Mouse (Mus musculus) intestine, postnatal 0 days (tissue): ENCODE measurements around the gene Hcn2. TPM values are rescaled to one million over a fixed set of nuclear protein-coding genes. Genes with fewer than 3 reads are reported as not detected.
A peak's percentile ranks its signal among the peaks of the same experiment; 100 is the strongest.
"Not testable (repeated sequence)": the region's sequence is repeated elsewhere in the genome, so short reads cannot be mapped to it uniquely, and the experiment has no call there.

Experiments used
- ATAC-seq: fragments of 200-750 bp; cut with Nextera tagmentation; 2 replicates; pipeline ENCODE4 v1.8.0; 2017; ENCODE audit warnings: mild to moderate bottlenecking, moderate TSS enrichment, moderate library complexity
- H3K27ac ChIP-seq: fragments of 300-500 bp; sonication (generic); 2 replicates; pipeline ENCODE4 v1.5.1; 2014; ENCODE audit warnings: mild to moderate bottlenecking, low read depth, low read length, moderate library complexity
- H3K27me3 ChIP-seq: fragments of 300-500 bp; sonication (generic); replicated peaks from 2 replicates; pipeline ENCODE4 v1.6.1; 2014; ENCODE audit warnings: low read length, mixed read lengths; ENCODE audit not compliant: control insufficient read depth, insufficient read depth
- H3K36me3 ChIP-seq: fragments of 300-500 bp; sonication (generic); 2 replicates; pipeline ENCODE4 v1.6.1; 2014; ENCODE audit warnings: mild to moderate bottlenecking, moderate library complexity; ENCODE audit not compliant: control insufficient read depth, insufficient read depth
- H3K4me1 ChIP-seq: fragments of 300-500 bp; sonication (generic); replicated peaks from 2 replicates; pipeline ENCODE4 v1.6.1; 2014; ENCODE audit warnings: antibody characterized with exemption, low read length, mixed read lengths; ENCODE audit not compliant: control insufficient read depth, insufficient read depth
- H3K4me2 ChIP-seq: fragments of 300-500 bp; sonication (generic); replicated peaks from 2 replicates; pipeline ENCODE4 v1.6.1; 2014; ENCODE audit warnings: low read depth, mild to moderate bottlenecking, moderate library complexity
- H3K4me3 ChIP-seq: fragments of 300-500 bp; sonication (generic); 2 replicates; pipeline ENCODE4 v1.5.1; 2014; ENCODE audit warnings: low read depth, low read length
- H3K9ac ChIP-seq: fragments of 300-500 bp; sonication (generic); 2 replicates; pipeline ENCODE4 v1.6.1; 2014; ENCODE audit warnings: mild to moderate bottlenecking, low read depth, low read length
- H3K9me3 ChIP-seq: fragments of 300-500 bp; sonication (generic); 2 replicates; pipeline ENCODE4 v1.6.1; 2016; ENCODE audit warnings: mixed run types; ENCODE audit not compliant: control insufficient read depth
- CTCF ChIP-seq: sonication (generic); IDR thresholded peaks from 2 replicates; pipeline ENCODE4 v1.5.1; 2016; ENCODE audit warnings: low read depth, mild to moderate bottlenecking, control low read depth, antibody characterized with exemption, moderate library complexity
- WGBS: fragments of 180-500 bp; shearing (Covaris S2); extraction: QIAGEN DNeasy Blood & Tissue Kit; methylation state at CpG from one replicate; pipeline ENCODE4 v1.1.7; 2014; 5-methylcytosine and 5-hydroxymethylcytosine counted together
- polyA plus RNA-seq: library from polyadenylated mRNA; unstranded; fragments of >200 nt; fragmentation: Nextera tagmentation; extraction: Ambion mirVana; gene quantifications from 2 replicates; pipeline ENCODE4 v1.2.1, GENCODE M21; 2015

The Hcn2 gene
- polyA plus RNA-seq, 1 experiment from 2014 or later: 0.38 TPM

DNA sequence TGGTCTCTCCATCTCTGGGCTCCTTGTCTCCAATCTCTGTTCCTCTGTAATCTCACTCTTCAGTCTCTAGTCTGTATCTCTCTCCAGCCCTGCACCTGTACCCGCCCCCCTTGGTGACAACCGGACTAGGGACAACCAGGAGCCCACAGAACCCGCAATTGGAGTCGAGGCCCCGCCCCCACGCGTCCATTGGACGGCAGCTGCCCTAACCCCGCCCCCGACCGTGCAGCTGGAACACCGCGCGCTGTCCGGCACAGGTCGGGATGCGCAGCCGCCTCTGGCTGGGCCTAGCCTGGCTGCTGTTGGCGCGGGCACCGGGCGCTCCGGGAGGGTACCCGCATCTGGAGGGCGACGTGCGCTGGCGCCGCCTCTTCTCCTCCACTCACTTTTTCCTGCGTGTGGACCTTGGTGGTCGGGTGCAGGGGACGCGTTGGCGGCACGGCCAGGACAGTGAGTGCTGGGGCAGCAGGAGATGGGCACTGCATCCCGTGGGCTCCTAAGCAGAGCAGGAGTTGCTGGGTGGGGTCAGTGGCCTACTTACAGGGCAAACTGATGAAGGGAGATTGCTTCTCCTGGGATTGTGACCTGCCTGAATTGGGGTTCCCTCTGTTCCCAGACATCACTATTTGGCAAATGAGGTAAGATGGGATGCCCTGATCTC is 38.6 kb downstream of the Hcn2 start, which contains the start of gene Fgf22:
Gene Fgf22, plus strand, starts transcription at position 221 of the 661 bp plus-strand sequence.
- TF ChIP-seq CTCF: no peak

DNA sequence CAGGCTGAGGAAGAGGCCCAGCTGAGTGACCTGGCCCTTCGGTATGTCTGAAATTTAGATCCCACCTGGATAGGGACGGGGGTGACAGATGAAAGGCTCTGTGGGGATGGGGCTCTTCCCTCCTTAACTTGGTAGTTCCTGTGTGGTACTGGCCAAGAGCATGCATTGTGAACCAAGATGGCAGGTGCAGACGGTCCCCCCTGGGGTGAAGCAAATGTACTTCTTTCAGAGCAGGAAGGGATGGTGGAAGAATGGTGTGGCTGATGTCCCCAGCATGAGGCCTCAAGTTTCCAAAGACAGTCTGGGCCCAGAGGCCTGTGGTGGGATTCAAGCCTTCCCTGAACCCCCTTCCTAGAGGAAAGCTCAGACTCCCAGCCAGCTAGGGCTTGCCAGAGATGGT is 39.4 kb downstream of the Hcn2 start:
- no peak overlapping the region for H3K9ac ChIP-seq
- no peaks in the 10 kb centered on the region for H3K4me1 ChIP-seq
- no peak for ATAC-seq
- 82% methylated on average over 3 of the region's 3 CpGs for WGBS
- no peak overlapping the region for H3K4me3 ChIP-seq
- H3K4me2 ChIP-seq: no peak overlapping the region
- TF ChIP-seq CTCF: no peak
- H3K36me3 ChIP-seq: peaks cover 33% of the 10 kb centered on the region
- no peaks in the 10 kb centered on the region for H3K9me3 ChIP-seq
- no peak overlapping the region for H3K27ac ChIP-seq
- no peaks in the 10 kb centered on the region for H3K27me3 ChIP-seq

More for the DNA sequence above, 38.6 kb downstream of the Hcn2 start, which contains the start of gene Fgf22:
- H3K9me3 ChIP-seq: no peaks in the 10 kb centered on the region
- WGBS: 2% methylated on average over 36 of the region's 36 CpGs
- H3K36me3 ChIP-seq: peaks cover 25% of the 10 kb centered on the region
- no peak within 1 kb of the TSS for H3K9ac ChIP-seq
- H3K4me2 ChIP-seq: peak within 1 kb of the TSS; percentile 62
- no peaks in the 10 kb centered on the region for H3K27me3 ChIP-seq
- no peaks in the 10 kb centered on the region for H3K4me1 ChIP-seq
- peak within 1 kb of the TSS; percentile 26 for H3K4me3 ChIP-seq
- H3K27ac ChIP-seq: no peak within 1 kb of the TSS
- peak; percentile 67; the same call in 1 of the 2 replicates for ATAC-seq

DNA sequence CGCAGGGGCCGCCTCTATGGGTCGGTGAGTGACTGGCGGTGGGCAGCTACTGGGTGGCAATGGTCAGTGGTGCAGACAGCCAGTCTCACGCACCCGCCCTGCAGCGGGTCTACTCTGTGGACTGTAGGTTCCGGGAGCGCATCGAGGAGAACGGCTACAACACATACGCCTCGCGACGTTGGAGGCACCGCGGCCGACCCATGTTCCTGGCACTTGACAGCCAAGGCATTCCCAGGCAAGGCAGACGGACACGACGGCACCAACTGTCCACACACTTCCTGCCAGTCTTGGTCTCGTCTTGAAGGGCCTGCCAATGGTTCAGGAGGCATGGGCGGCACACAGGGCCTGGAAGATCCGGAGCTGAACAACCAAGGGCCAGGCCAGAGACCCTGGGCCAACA is 40.2 kb downstream of the Hcn2 start:
- 90% methylated on average over 24 of the region's 24 CpGs for WGBS
- ATAC-seq: no peak
- Histone ChIP-seq H3K36me3 (peaks cover 41% of the 10 kb centered on the region), H3K4me3 (no peak overlapping the region), H3K27ac (no peak overlapping the region), H3K4me2 (no peak overlapping the region), H3K9me3 (no peaks in the 10 kb centered on the region), H3K27me3 (no peaks in the 10 kb centered on the region), H3K4me1 (no peaks in the 10 kb centered on the region), H3K9ac (no peak overlapping the region)
- TF ChIP-seq CTCF: no peak

DNA sequence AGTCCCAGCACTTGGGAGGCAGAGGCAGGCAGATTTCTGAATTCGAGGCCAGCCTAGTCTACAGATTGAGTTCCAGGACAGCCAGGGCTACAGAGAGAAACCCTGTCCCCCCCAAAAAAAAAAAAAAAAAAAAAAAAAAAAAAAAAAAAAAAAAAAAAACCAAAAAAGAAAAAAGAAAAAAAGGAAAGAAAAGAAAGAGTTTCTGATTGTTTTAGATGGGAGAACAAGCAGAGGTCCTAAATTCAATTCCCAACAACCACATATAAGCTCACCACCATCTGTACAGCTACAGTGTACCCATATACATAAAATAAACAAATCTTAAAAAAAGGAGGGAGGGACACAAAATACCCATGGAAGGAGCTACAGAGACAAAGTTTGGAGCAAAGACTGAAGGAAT is 43.2 kb downstream of the Hcn2 start:
- H3K36me3 ChIP-seq: peaks cover 52% of the 10 kb centered on the region
- WGBS: 92% methylated on average over 1 of the region's 1 CpGs
- not testable (repeated sequence) for H3K9ac ChIP-seq, H3K9me3 ChIP-seq, H3K4me1 ChIP-seq, H3K4me3 ChIP-seq, H3K27me3 ChIP-seq, ATAC-seq, H3K4me2 ChIP-seq, H3K27ac ChIP-seq

DNA sequence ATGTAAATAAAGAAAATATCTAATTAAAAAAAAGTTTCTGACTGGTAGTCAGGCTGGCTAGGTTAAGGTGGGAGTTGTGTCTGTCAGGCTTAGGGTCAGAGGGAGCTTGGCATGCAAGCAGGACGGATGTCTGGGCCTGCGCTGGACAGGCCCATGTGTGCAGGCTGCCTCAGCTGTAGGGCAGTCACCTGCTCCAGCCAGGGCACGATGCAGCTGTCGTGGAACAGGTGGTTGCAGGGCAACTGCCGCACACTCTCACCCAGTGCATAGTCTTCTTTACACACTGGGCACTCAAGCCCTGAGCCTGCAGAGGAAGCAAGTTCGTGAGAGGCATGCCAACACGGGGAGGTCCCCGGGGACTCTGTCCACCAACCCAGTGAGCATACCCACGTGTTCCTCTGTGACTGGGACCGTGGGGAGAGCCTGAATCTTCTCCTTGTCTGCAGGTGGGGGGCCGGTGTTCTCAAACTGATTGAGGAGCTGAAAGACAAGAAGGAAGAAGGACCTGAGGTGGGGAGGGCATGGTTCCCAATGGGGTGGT is 44.2 kb downstream of the Hcn2 start:
- peaks cover 52% of the 10 kb centered on the region for H3K36me3 ChIP-seq
- H3K4me2 ChIP-seq: no peak overlapping the region
- no peak for ATAC-seq
- no peak overlapping the region for H3K4me3 ChIP-seq
- TF ChIP-seq CTCF: no peak
- H3K9me3 ChIP-seq: no peaks in the 10 kb centered on the region
- 94% methylated on average over 11 of the region's 11 CpGs for WGBS
- peaks cover under 1% of the 10 kb centered on the region; the same call in 1 of the 2 replicates for H3K4me1 ChIP-seq
- no peaks in the 10 kb centered on the region for H3K27me3 ChIP-seq
- no peak overlapping the region for H3K9ac ChIP-seq
- H3K27ac ChIP-seq: no peak overlapping the region

DNA sequence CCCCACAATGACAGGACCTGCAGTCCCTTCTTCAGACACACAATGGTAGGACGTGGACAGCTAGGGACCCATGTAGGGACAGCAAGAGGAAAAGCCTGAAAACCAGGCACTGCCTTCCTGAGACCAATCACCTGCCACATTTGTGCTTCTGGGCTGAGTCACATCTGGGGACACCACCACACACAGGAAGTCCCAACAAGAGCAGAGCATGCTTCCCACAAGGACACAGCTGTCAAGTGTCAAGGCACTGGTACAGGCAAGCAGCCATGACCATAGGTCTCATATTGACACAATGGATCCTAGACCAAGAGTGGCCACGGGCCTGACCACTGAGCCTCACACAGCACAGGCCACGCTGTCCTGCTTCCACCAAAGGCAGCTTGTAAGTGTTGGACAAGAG is 46.4 kb downstream of the Hcn2 start:
- no peak overlapping the region for H3K27ac ChIP-seq
- H3K27me3 ChIP-seq: no peaks in the 10 kb centered on the region
- TF ChIP-seq CTCF: no peak
- no peak overlapping the region for H3K4me3 ChIP-seq
- WGBS: 86% methylated on average over 3 of the region's 3 CpGs
- H3K9me3 ChIP-seq: no peaks in the 10 kb centered on the region
- ATAC-seq: no peak
- no peak overlapping the region for H3K9ac ChIP-seq
- peaks cover 4% of the 10 kb centered on the region; the same call in 1 of the 2 replicates for H3K4me1 ChIP-seq
- H3K36me3 ChIP-seq: peaks cover 46% of the 10 kb centered on the region
- no peak overlapping the region for H3K4me2 ChIP-seq
